Mouse (Mus musculus): ENCODE data around the gene Gfpt1. TPM values are rescaled to one million over a fixed set of nuclear protein-coding genes. Genes with fewer than 3 reads are reported as not detected.

Gfpt1 gene
- polyA plus RNA-seq, 1 experiment from 2014 or later: 20.0 TPM

DNA sequence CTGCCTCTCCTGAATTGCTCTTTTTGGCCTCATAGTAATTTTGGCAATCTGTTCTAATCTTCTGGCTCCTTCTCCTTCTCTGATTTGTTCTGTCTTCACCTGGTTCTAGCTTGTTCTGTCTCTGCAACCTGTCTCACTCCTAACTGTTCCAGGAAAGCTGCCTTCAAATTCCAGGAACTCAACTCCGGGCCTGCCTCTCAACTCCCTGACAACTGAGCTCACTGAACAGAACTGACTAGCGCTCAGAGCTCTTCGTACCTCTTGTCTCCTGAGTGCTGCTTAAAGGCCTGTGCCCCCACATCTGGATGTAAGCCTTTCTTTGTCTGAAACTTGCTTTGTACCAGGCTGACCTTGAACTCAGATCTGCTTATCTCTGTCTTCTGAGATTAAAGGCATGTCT, 10.2 kb upstream of the Gfpt1 start:
- Histone ChIP-seq H3K4me2 (ENCODE audit: low read depth, low read length) (no peak overlapping the region), H3K27ac (replicated peaks; ENCODE audit: low read depth, low read length) (no peak overlapping the region), H3K4me3 (ENCODE audit: low read depth, low read length) (no peak overlapping the region), H3K36me3 (replicated peaks; ENCODE audit: control insufficient read depth, insufficient read depth, low read depth, low read length) (no peaks in the 10 kb centered on the region), H3K27me3 (ENCODE audit: control insufficient read depth, insufficient read depth, low read length) (no peaks in the 10 kb centered on the region), H3K9ac (replicated peaks; ENCODE audit: low read length) (no peak overlapping the region), H3K4me1 (ENCODE audit: control insufficient read depth, insufficient read depth, low read length) (no peaks in the 10 kb centered on the region), H3K9me3 (replicated peaks; ENCODE audit: control insufficient read depth, low read length) (no peaks in the 10 kb centered on the region; the same call in 1 of the 2 replicates)
- no peak for ATAC-seq (replicated peaks; ENCODE audit: insufficient number of reproducible peaks, low FRiP score, low TSS enrichment, low read depth)
- 87% methylated on average over 3 of the region's 3 CpGs for WGBS
- no peak for DNase-seq (ENCODE audit: low spot score)

DNA sequence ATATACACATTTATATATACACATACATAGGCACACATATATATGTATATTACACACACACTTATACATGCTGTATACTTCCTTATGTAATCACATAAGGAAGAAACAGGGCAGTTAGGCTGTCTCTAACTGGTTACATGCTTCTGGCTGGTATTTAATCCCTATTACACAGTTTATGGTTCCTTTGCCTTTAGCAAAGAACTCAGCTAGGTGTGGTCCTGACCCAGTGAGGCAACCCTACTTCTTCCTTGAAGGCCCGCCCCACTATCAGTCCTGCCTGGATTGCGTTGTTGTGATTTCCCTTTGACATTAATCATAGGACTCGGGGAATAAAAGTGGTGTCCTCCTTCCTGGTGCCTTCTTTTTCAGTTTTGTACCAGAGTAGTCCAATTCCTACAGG, 8.3 kb upstream of the Gfpt1 start:
- Histone ChIP-seq H3K9ac (replicated peaks; ENCODE audit: low read length) (no peak overlapping the region), H3K4me1 (ENCODE audit: control insufficient read depth, insufficient read depth, low read length) (no peaks in the 10 kb centered on the region), H3K27ac (replicated peaks; ENCODE audit: low read depth, low read length) (no peak overlapping the region), H3K4me3 (ENCODE audit: low read depth, low read length) (no peak overlapping the region), H3K9me3 (replicated peaks; ENCODE audit: control insufficient read depth, low read length) (no peaks in the 10 kb centered on the region; the same call in 1 of the 2 replicates), H3K27me3 (ENCODE audit: control insufficient read depth, insufficient read depth, low read length) (no peaks in the 10 kb centered on the region), H3K36me3 (replicated peaks; ENCODE audit: control insufficient read depth, insufficient read depth, low read depth, low read length) (no peaks in the 10 kb centered on the region), H3K4me2 (ENCODE audit: low read depth, low read length) (no peak overlapping the region)
- DNase-seq (ENCODE audit: low spot score) (no peak), ATAC-seq (replicated peaks; ENCODE audit: insufficient number of reproducible peaks, low FRiP score, low TSS enrichment, low read depth) (no peak)
- 91% methylated on average over 3 of the region's 3 CpGs for WGBS

- H3K9ac ChIP-seq (replicated peaks; ENCODE audit: low read length): no peak overlapping the region
- DNase-seq (ENCODE audit: low spot score) (no peak), ATAC-seq (replicated peaks; ENCODE audit: insufficient number of reproducible peaks, low FRiP score, low TSS enrichment, low read depth) (no peak)
- no peak overlapping the region for H3K4me2 ChIP-seq (ENCODE audit: low read depth, low read length)
- no peak overlapping the region for H3K27ac ChIP-seq (replicated peaks; ENCODE audit: low read depth, low read length)
- H3K4me3 ChIP-seq (ENCODE audit: low read depth, low read length): no peak overlapping the region
- 88% methylated on average over 10 of the region's 10 CpGs for WGBS
- H3K27me3 ChIP-seq (ENCODE audit: control insufficient read depth, insufficient read depth, low read length): no peaks in the 10 kb centered on the region
- H3K9me3 ChIP-seq (replicated peaks; ENCODE audit: control insufficient read depth, low read length): no peaks in the 10 kb centered on the region; the same call in 1 of the 2 replicates
- no peaks in the 10 kb centered on the region for H3K36me3 ChIP-seq (replicated peaks; ENCODE audit: control insufficient read depth, insufficient read depth, low read depth, low read length)
- no peaks in the 10 kb centered on the region for H3K4me1 ChIP-seq (ENCODE audit: control insufficient read depth, insufficient read depth, low read length)
Measured at GRCm38 (mm10) chr6:87037826-87038620, 4.6 kb upstream of the Gfpt1 start.

GRCm38 (mm10) chr6:87039161-87039560, 3.5 kb upstream of the Gfpt1 start:
- no peak overlapping the region for H3K27ac ChIP-seq (replicated peaks; ENCODE audit: low read depth, low read length)
- no peak overlapping the region for H3K9ac ChIP-seq (replicated peaks; ENCODE audit: low read length)
- H3K9me3 ChIP-seq (replicated peaks; ENCODE audit: control insufficient read depth, low read length): no peaks in the 10 kb centered on the region; the same call in 1 of the 2 replicates
- no peak for DNase-seq (ENCODE audit: low spot score)
- H3K4me3 ChIP-seq (ENCODE audit: low read depth, low read length): no peak overlapping the region
- H3K4me1 ChIP-seq (ENCODE audit: control insufficient read depth, insufficient read depth, low read length): no peaks in the 10 kb centered on the region
- H3K36me3 ChIP-seq (replicated peaks; ENCODE audit: control insufficient read depth, insufficient read depth, low read depth, low read length): no peaks in the 10 kb centered on the region
- no peaks in the 10 kb centered on the region for H3K27me3 ChIP-seq (ENCODE audit: control insufficient read depth, insufficient read depth, low read length)
- no peak for ATAC-seq (replicated peaks; ENCODE audit: insufficient number of reproducible peaks, low FRiP score, low TSS enrichment, low read depth)
- 89% methylated on average over 8 of the region's 8 CpGs for WGBS
- H3K4me2 ChIP-seq (ENCODE audit: low read depth, low read length): no peak overlapping the region

DNA sequence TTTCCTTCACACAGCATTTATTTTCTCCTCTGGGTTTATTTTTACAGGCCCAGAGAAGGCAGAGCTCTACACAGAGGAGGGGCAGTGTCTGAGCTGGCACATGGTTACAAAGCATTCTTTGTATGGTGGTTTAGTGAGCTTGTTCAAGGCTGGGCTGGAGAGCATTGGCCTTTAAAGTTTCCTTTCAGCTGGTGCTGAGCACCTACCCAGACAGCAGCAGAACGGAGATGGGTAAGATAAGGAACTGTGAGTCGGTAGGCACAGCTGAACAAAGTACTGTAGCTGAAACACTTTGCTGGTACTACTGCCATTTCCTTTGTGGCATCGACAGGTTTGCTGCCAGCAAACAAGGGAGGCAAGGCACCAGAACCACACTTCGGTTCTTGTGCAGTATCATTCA, 1.7 kb upstream of the Gfpt1 start:
- no peaks in the 10 kb centered on the region for H3K4me1 ChIP-seq (ENCODE audit: control insufficient read depth, insufficient read depth, low read length)
- no peak overlapping the region for H3K4me2 ChIP-seq (ENCODE audit: low read depth, low read length)
- H3K27ac ChIP-seq (replicated peaks; ENCODE audit: low read depth, low read length): no peak overlapping the region
- no peak overlapping the region for H3K4me3 ChIP-seq (ENCODE audit: low read depth, low read length)
- no peaks in the 10 kb centered on the region; the same call in 1 of the 2 replicates for H3K9me3 ChIP-seq (replicated peaks; ENCODE audit: control insufficient read depth, low read length)
- no peak overlapping the region for H3K9ac ChIP-seq (replicated peaks; ENCODE audit: low read length)
- no peaks in the 10 kb centered on the region for H3K27me3 ChIP-seq (ENCODE audit: control insufficient read depth, insufficient read depth, low read length)
- DNase-seq (ENCODE audit: low spot score) (peak; percentile 14), ATAC-seq (replicated peaks; ENCODE audit: insufficient number of reproducible peaks, low FRiP score, low TSS enrichment, low read depth) (no peak)
- no peaks in the 10 kb centered on the region for H3K36me3 ChIP-seq (replicated peaks; ENCODE audit: control insufficient read depth, insufficient read depth, low read depth, low read length)
- WGBS: 75% methylated on average over 4 of the region's 4 CpGs

DNA sequence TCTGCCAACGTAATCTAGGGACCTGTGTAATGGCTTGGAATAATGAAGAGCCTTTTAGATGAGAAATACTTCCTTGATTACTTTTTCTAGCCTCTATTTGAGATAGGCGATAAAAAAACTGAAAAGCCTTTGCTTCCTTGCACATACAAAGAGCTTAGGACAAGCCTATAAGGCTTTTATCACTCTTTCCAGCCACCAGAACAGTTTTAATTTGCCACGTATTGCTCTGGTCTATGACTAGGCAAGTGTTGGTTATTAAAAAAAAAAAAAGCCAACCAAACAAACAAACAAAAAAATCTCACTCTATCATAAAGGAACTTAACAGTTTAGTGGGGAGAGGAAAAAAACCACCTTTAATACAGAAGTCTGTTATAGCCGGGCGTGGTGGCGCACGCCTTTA, 1.2 kb upstream of the Gfpt1 start:
- H3K9me3 ChIP-seq (replicated peaks; ENCODE audit: control insufficient read depth, low read length): no peaks in the 10 kb centered on the region; the same call in 1 of the 2 replicates
- no peak overlapping the region for H3K4me2 ChIP-seq (ENCODE audit: low read depth, low read length)
- H3K4me1 ChIP-seq (ENCODE audit: control insufficient read depth, insufficient read depth, low read length): no peaks in the 10 kb centered on the region
- H3K36me3 ChIP-seq (replicated peaks; ENCODE audit: control insufficient read depth, insufficient read depth, low read depth, low read length): no peaks in the 10 kb centered on the region
- ATAC-seq (replicated peaks; ENCODE audit: insufficient number of reproducible peaks, low FRiP score, low TSS enrichment, low read depth) (no peak), DNase-seq (ENCODE audit: low spot score) (no peak)
- no peak overlapping the region for H3K4me3 ChIP-seq (ENCODE audit: low read depth, low read length)
- 91% methylated on average over 7 of the region's 7 CpGs for WGBS
- no peak overlapping the region for H3K27ac ChIP-seq (replicated peaks; ENCODE audit: low read depth, low read length)
- H3K9ac ChIP-seq (replicated peaks; ENCODE audit: low read length): no peak overlapping the region
- no peaks in the 10 kb centered on the region for H3K27me3 ChIP-seq (ENCODE audit: control insufficient read depth, insufficient read depth, low read length)

- no peaks in the 10 kb centered on the region for H3K27me3 ChIP-seq (ENCODE audit: control insufficient read depth, insufficient read depth, low read length)
- WGBS: 0% methylated on average over 11 of the region's 11 CpGs
- peak overlapping the region; percentile 70 for H3K4me3 ChIP-seq (ENCODE audit: low read depth, low read length)
- H3K4me1 ChIP-seq (ENCODE audit: control insufficient read depth, insufficient read depth, low read length): no peaks in the 10 kb centered on the region
- H3K9me3 ChIP-seq (replicated peaks; ENCODE audit: control insufficient read depth, low read length): no peaks in the 10 kb centered on the region; the same call in 1 of the 2 replicates
- peak overlapping the region; percentile 96 for H3K27ac ChIP-seq (replicated peaks; ENCODE audit: low read depth, low read length)
- no peak for DNase-seq (ENCODE audit: low spot score)
- no peak for ATAC-seq (replicated peaks; ENCODE audit: insufficient number of reproducible peaks, low FRiP score, low TSS enrichment, low read depth)
- peak overlapping the region; percentile 84 for H3K9ac ChIP-seq (replicated peaks; ENCODE audit: low read length)
- peak overlapping the region; percentile 64 for H3K4me2 ChIP-seq (ENCODE audit: low read depth, low read length)
- no peaks in the 10 kb centered on the region for H3K36me3 ChIP-seq (replicated peaks; ENCODE audit: control insufficient read depth, insufficient read depth, low read depth, low read length)
Measured at GRCm38 (mm10) chr6:87042004-87042336, 676 bp upstream of the Gfpt1 start.

DNA sequence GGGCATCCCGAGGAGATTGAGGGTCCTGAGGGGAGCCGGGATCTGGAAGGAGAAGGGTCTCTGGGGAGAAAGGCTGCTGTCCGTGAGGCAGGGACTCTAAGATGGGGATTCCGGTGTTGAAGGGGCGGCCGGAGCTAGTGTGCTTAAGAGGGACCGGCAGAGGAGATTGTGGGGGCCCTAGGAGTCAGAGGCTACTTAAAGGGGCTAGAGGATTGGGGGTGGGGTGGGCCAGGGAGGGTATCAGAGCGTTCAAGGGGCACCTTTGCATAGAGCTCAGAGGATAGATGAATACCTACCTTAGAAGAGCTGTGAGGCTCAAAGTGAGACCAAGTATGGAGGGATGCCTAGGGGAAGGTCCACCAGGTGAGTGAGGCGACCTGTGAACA, 478 bp downstream of the Gfpt1 start:
- H3K9me3 ChIP-seq (replicated peaks; ENCODE audit: control insufficient read depth, low read length): no peaks in the 10 kb centered on the region
- H3K4me3 ChIP-seq (ENCODE audit: low read depth, low read length): peak overlapping the region; percentile 70
- peak; percentile 31 for ATAC-seq (replicated peaks; ENCODE audit: insufficient number of reproducible peaks, low FRiP score, low TSS enrichment, low read depth)
- peak; percentile 35 for DNase-seq (ENCODE audit: low spot score)
- peak overlapping the region; percentile 96; the same call in 1 of the 2 replicates for H3K27ac ChIP-seq (replicated peaks; ENCODE audit: low read depth, low read length)
- 1% methylated on average over 9 of the region's 9 CpGs for WGBS
- no peaks in the 10 kb centered on the region for H3K27me3 ChIP-seq (ENCODE audit: control insufficient read depth, insufficient read depth, low read length)
- H3K9ac ChIP-seq (replicated peaks; ENCODE audit: low read length): peak overlapping the region; percentile 86
- H3K4me2 ChIP-seq (ENCODE audit: low read depth, low read length): peak overlapping the region; percentile 64
- H3K4me1 ChIP-seq (ENCODE audit: control insufficient read depth, insufficient read depth, low read length): no peaks in the 10 kb centered on the region
- no peaks in the 10 kb centered on the region for H3K36me3 ChIP-seq (replicated peaks; ENCODE audit: control insufficient read depth, insufficient read depth, low read depth, low read length)

All from embryonic facial prominence, embryonic 11.5 days (tissue).